Mouse (Mus musculus) thymus, postnatal 10 days (tissue): ENCODE results near the gene Prrt4.
"Not testable (repeated sequence)": the region's sequence is repeated elsewhere in the genome, so short reads cannot be mapped to it uniquely, and the experiment has no call there.

Source experiments
- DNase-seq, 2 experiments: peaks; one replicate each; pipeline ENCODE4 v3.0.0; 2021; ENCODE audit warnings: low spot score in 2 of 2

Gene Prrt4

GRCm38 (mm10) chr6:29178888-29179658 lies at the start of gene Prrt4:
Gene Prrt4 (minus strand): TSS chr6:29179584.
- DNase-seq: peak in 1 of 2 experiments; percentile 28

GRCm38 (mm10) chr6:29217717-29218116 lies 38.3 kb upstream of the Prrt4 start:
- not testable (repeated sequence) for DNase-seq

DNA sequence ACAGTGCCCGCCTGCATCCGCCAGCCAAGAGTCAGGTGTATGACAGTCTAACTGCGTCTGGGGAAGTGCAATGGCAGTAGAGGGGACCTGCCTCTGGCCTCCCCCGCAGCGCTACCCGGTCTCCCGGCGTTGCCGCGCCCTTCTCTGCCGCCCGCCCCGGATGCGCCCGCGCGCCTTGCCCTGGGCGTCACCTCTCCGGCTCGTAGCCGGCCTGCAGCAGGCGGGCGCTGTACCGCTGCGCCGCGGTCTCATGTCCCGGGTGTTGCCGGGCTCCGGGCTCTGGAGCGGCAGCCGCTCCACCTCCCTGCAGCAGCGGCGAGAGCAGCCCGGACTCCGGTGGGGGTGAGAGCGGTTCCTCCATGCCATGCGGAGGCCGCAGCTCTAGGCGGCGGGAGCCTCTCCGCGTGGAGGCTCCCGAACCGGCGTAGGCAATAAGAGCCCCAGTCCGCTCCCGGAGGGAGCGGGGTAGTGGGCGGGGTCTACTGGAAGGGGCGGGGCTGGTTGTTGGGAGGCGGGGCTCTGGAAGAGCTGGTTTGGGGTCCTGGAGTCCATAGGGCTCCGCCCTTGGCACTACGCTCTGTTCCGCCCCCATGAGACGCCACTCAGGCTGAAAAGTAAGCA lies 36.6 kb upstream of the Prrt4 start, which contains the start of gene Impdh1:
Gene Impdh1 (minus strand): TSS at position 484 of the 621 bp plus-strand sequence.
- DNase-seq: peak; percentile 94

DNA sequence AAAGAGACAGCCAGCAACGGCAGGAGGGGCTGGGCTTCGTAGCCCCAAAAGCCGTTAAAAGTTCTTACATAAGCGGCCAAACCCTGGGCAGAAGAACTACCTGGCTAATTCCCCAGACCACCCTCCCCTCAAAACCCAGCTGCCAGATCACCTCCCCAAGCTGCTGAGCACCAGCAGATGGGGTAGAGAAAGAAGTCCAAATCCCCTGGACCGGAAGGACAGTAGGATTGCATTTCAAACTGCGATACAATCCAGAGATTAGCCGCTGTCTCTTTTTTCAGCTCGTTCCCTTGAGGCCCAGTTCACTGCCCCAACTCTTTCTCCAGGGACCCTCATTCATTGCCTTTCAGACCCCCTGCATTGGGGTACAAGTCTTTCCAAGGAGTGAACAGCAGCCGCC lies 35.8 kb upstream of the Prrt4 start:
- DNase-seq: no peak

- DNase-seq: peak; percentile 66
Observed at GRCm38 (mm10) chr6:29214776-29215175, 35.4 kb upstream of the Prrt4 start.

- no peak for DNase-seq
Observed at GRCm38 (mm10) chr6:29214245-29214644, 34.9 kb upstream of the Prrt4 start.

GRCm38 (mm10) chr6:29213436-29213835 lies 34.1 kb upstream of the Prrt4 start:
- no peak for DNase-seq

DNA sequence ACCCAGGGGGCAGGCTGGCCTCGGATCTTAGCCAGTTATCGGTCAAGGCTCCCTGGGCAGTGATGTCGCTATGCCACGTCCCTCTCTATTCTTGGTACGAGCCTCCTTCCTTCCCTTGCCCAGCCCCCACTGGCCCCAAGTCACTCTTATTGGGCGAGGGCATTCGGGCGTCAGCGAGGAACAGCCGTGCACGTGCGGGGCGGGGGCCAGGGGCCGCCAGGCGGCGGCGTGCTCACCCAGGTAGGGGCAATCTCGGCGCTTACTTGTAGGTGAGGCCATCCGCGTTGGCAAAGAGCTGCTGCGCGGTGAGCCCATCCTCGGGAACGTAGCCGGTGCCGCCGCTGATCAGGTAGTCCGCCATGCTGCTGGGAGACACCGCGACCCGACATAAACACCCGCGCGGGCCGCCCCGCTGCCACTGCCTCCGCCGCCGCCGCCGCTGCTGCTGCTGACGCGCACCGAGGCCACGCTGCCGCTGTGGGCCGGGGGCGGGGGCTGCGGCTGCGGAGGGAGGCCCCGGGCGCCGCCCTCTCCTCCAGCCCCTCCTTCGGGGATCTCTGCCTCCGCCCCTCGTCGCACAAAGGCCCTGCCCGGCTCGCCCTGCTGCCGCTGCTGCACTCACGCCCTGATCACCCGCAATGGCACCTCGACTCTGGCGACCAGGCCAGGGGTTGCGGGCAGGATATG lies 32.6 kb upstream of the Prrt4 start:
- DNase-seq: peak; percentile 82 to 86

DNA sequence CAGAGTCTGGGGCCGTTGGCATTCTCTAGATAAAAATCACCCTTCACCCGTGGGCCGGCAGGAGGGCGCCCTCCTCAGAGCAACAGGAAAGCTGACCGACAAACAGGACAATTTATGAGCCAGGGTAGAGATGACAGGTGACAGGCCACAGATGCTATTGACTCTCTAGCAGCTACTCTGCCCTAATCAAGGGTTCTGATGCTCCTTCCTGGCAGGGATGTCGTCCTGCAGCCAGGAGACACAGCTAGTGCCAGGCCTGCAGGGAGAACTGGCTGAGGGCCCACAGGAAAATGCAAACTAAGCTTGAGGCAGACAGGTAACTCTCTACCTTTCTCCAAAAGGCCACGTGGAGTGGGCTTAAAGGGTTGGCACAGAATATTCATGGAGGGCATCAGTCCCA lies 31.8 kb upstream of the Prrt4 start:
- DNase-seq: no peak

GRCm38 (mm10) chr6:29210231-29210936 lies 31.0 kb upstream of the Prrt4 start:
- no peak for DNase-seq

DNA sequence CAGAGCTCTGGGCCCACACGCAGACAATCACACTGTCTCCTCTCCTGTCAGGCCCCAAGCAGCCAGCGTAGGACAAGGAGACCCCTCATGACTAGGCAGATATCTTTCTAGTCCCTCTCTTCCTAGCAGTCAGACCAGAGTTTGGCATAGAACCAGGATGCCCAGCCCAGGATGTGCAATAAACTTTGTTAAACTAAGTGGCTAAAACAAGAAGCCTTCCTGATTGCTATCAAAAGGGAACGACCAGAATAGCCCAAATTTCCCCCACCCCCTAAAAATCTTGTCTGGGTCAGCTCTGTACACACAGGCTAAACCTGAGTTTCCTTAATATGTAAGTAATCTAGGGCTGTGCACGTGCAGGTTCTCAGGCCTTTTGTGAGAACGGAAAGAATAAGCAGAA lies 28.8 kb upstream of the Prrt4 start:
- DNase-seq: no peak

GRCm38 (mm10) chr6:29207017-29207416 lies 27.6 kb upstream of the Prrt4 start:
- no peak for DNase-seq

DNA sequence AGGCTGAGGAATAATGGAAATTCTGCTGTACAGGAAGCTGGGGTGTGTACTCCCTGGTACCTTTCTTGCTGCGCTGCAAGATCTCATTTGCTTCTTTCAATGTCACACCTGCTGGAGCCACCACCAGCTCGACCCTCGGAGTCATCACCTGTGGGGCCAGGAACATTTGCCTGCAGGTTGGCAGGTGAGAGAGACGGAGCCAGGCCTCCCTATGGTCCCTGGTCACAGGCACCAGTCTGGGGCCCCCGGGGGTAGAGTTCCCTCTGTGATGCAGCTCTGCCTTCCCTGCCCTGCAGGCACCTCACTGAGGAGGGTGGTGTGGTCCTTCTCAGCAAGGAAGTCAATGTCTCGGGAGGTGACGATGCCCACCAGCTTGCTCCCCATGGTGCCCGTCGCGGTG lies 26.6 kb upstream of the Prrt4 start:
- DNase-seq: no peak

DNA sequence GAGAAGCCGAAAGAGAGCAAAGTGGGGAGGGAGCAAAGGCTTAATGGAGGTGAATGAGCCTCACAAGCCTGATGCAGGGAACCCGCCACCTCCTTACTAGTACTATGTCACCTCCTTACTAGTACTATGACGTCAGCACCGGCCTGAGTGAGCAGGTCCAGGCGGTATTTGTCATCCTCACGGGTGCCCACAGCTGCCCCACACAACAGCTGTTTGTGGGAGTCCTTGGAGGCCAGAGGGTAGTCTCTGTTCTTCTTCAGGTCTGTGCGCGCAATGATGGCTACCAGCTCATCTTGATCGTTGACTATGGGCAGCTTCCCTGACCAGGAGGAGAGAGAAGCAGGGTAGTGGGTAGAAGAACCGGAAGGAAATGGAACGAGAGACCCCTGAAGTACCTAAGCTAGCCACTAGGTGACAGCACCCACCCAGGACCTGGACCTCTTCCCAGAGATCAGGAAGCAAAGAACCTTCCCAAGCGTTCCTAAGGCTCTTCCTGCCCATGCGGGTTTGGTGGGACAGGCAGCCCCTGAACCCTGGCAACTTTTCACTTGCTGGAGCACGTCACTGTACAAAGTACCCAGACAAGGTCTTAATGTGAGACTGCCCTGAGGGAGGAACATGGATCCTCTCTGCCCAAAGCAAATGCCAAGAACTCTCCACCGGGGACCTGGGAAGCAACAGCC lies 25.7 kb upstream of the Prrt4 start:
- DNase-seq: peak in 1 of 2 experiments; percentile 53

DNA sequence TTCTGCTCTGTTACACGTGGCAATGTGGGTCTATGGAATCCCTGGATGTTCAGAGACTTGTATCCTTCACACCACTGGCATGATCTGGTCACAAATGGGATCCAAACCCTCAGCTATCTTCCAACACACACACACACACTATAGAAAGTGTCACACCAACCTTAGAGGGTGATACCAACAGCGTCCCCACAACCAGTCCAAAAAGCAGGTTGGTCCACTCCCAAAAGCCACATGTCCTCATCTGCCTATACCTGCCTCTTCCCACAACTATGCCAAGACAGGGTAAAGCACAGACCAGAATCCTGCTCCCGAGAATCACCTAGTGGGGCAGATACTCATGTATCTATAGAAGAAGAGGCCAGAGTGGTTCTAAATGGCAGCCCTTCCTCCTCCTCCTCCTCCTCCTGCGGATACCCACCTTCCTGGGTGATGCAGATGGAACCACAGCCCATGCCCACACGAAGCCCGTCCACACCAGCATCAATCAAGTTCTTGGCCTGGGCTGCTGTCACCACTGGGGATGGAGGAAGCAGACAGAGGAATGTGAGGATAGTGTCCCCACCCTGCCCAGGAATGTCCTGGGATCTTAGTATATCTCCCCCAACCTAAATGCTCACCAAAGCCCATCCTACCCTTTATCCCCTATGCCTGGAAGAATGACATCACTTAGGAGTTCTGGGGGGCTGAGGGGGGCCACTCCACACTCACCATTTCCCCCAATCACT lies 24.6 kb upstream of the Prrt4 start:
- DNase-seq: no peak

DNA sequence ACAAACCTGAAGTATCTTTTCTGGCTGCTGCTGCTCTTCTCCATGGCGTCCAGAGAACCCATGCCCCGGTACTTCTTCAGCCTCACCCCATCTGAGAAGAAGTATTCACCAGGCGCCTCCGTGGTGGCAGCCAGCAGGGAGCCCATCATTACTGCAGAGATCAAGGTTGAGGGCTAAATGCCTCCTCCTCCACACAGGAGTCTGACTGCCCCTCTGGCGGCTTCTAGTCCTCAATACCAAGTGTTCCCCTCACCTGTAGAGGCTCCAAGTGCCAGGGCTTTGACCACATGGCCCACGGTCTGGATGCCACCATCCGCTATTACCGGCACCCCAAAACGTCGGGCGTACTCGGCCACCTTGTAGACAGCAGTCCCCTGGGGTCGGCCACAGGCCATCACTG lies 23.7 kb upstream of the Prrt4 start:
- DNase-seq: no peak

DNA sequence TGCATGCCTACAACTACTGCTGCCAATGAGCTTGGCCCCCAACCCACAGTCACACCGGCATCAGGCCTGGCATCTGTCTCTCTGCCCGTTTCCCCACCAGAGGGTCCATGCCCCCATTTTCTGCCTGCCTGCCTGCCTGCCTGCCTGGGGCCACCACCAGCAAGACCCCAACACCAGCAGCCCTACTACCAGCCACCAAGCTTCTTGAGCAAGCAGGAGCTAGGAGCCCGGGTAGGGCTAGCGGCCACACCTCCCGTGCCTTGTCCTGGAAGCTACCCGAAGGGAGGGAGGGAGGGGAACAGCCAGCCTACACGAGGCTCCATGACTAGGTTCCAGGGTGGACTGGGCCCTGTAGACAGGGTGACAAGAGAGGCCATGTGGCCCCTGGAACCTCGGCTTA lies 22.6 kb upstream of the Prrt4 start:
- no peak for DNase-seq

DNA sequence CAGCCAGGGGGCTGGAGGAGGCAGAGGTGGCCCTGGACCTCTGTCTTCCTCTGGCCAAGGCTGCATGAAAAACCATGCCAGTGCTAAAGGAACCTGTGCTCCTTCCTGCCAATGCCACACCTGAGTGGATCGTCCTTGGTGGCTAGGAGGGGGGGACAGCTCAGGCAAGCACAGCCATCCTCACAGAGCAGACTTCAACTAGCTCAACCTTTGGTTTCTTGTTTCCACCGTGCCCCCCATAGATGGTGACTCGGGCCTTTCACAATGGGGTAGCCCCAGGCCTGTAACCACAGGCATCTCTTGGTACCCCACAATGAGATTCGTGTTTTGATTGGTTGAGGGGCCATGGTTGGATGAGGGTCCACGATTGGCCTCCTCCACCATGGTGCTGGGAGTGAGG lies 22.0 kb upstream of the Prrt4 start:
- no peak for DNase-seq

- no peak for DNase-seq
Observed at GRCm38 (mm10) chr6:29200496-29200895, 21.1 kb upstream of the Prrt4 start.

DNA sequence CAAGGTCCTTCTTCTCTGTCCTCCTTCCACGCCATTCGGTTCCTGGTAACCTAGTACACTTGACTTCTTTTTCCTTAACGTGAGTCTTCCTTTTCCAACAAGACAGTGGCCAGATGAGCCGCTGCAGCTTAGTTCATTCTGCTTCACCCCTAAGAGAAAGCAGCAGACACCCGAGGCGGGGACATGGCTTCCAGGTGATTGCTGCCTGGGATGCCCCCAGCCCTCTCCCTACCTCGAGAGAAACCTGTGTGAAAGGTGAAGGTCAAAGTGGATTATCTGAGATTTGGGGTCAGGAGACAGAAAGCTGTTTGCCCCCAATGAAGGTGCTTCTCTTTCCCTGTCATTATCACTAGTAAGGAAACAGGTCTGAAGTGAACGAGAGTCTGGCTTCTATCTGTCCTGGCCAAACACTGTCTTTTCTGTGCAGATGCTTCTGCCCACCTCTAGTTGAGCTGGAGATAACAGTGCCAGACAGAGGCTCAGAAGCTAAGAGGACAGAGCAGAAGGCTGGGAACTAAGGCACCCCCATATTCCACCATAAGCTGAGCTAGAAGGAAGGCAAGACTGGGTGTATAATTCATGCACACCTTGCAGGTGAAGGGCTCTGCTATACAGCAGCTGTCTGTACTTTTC lies 20.0 kb upstream of the Prrt4 start:
- DNase-seq: no peak
